Mouse (Mus musculus) limb, embryonic 15.5 days (tissue): Measurements from ENCODE around the gene Ctso. TPM values are rescaled to one million over a fixed set of nuclear protein-coding genes. Genes with fewer than 3 reads are reported as not detected.

Experiments used
- ATAC-seq: fragments of 200-750 bp; cut with Nextera tagmentation; 2 replicates; pipeline ENCODE4 v1.8.0; 2017; ENCODE audit warnings: low read depth, moderate TSS enrichment; ENCODE audit not compliant: insufficient number of reproducible peaks, low FRiP score, low TSS enrichment
- H3K27ac ChIP-seq: fragments of 300-500 bp; sonication (generic); 2 replicates; pipeline ENCODE4 v1.5.1; 2015; ENCODE audit warnings: moderate library complexity, mild to moderate bottlenecking, inconsistent platforms
- H3K27me3 ChIP-seq: fragments of 300-500 bp; sonication (generic); 2 replicates; pipeline ENCODE4 v1.6.1; 2015; ENCODE audit warnings: inconsistent platforms
- H3K36me3 ChIP-seq: fragments of 300-500 bp; sonication (generic); 2 replicates; pipeline ENCODE4 v1.6.1; 2015; ENCODE audit warnings: inconsistent platforms
- H3K4me1 ChIP-seq: fragments of 300-500 bp; sonication (generic); 2 replicates; pipeline ENCODE4 v1.6.1; 2015; ENCODE audit warnings: inconsistent platforms
- H3K4me2 ChIP-seq: fragments of 300-500 bp; sonication (generic); 2 replicates; pipeline ENCODE4 v1.6.1; 2015; ENCODE audit warnings: mild to moderate bottlenecking, inconsistent platforms
- H3K4me3 ChIP-seq: fragments of 300-500 bp; sonication (generic); 2 replicates; pipeline ENCODE4 v1.5.1; 2015; ENCODE audit warnings: mild to moderate bottlenecking, inconsistent platforms
- H3K9ac ChIP-seq: fragments of 300-500 bp; sonication (generic); 2 replicates; pipeline ENCODE4 v1.6.1; 2015; ENCODE audit warnings: inconsistent platforms
- H3K9me3 ChIP-seq: fragments of 300-500 bp; sonication (generic); 2 replicates; pipeline ENCODE4 v1.6.1; 2016; ENCODE audit warnings: inconsistent platforms
- WGBS: fragments of 180-500 bp; shearing (Covaris S2); methylation state at CpG from one replicate; pipeline ENCODE4 v1.1.7; 2015; 5-methylcytosine and 5-hydroxymethylcytosine counted together
- polyA plus RNA-seq: library from polyadenylated mRNA; unstranded; fragments of >200 nt; fragmentation: Nextera tagmentation; extraction: Ambion mirVana; gene quantifications from 2 replicates; pipeline ENCODE4 v1.2.1, GENCODE M21; 2015

The Ctso gene
- polyA plus RNA-seq, 1 experiment from 2014 or later: 12.1 TPM

DNA sequence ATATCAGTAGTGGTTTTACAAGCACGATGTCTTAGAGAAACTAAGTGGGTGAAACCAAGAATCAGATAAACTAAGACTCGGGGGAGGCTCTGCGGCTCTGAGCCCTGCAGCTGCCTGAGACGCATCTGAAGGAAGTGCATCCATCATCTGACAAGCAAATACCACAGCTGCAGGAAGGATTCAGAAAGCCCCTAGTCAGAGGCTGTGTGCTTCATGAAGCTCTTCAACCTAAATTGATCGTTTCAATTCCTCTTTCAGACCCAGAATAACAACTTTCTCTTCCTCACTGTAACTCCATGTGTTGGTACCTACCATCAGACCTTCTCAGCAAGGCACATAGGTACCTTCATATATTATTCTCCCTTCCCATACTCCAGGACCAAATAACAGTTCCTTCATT, 6.5 kb upstream of the Ctso start:
- H3K27me3 ChIP-seq: no peaks in the 10 kb centered on the region
- H3K4me1 ChIP-seq: no peaks in the 10 kb centered on the region
- H3K36me3 ChIP-seq: no peaks in the 10 kb centered on the region
- no peak overlapping the region for H3K9ac ChIP-seq
- ATAC-seq: no peak
- H3K4me2 ChIP-seq: no peak overlapping the region
- H3K4me3 ChIP-seq: no peak overlapping the region
- no peaks in the 10 kb centered on the region for H3K9me3 ChIP-seq
- 38% methylated on average over 5 of the region's 5 CpGs for WGBS
- H3K27ac ChIP-seq: no peak overlapping the region

DNA sequence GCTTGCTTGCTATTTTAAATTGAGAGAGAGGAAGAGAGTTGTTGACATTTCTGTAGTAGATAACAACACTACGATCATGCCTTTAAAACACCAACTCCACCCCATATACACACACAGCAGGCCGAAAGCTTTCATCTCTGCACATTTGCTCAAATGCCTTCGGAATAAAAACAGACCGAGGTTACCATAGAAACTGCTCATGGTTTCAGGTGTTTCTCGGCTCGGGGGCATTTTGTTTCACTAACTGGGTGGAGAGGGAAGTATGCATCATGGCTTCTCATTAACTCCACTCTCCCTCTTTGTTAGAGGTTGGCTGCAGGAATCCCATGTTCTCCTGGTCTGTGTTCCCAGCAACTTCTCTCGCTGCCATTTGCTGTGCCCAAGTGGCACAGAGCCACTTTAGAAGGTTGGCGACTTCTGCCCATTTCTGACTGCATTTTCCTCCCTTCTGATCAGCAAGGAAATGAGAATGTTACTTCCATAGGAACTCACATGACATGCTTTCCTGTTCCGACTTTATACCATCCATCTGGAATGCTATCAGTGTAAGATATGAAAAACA, 5.6 kb upstream of the Ctso start:
- Histone ChIP-seq H3K4me3 (no peak overlapping the region), H3K4me1 (no peaks in the 10 kb centered on the region), H3K27me3 (no peaks in the 10 kb centered on the region), H3K9ac (no peak overlapping the region), H3K36me3 (no peaks in the 10 kb centered on the region), H3K9me3 (no peaks in the 10 kb centered on the region), H3K4me2 (no peak overlapping the region), H3K27ac (no peak overlapping the region)
- 39% methylated on average over 9 of the region's 9 CpGs for WGBS
- ATAC-seq: no peak

DNA sequence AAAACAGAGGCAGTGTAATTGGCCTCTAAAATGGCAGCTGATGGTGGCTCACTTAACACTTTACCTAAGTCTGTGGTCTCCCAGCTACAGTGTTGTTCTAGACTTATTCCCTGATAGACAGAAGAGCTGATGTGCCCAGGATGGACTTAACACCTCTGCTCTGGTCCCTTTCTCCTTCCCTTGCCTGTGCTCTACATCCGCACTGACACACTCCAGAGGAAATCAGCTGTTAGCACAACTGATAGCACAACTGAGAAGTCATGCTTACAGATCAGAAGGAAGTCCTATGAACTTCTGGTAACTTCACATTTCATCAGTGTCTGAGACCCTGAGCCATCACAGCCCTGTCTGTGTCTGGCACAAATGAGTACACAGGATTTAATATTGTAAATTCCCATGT, 3.3 kb upstream of the Ctso start:
- Histone ChIP-seq H3K36me3 (no peaks in the 10 kb centered on the region), H3K4me3 (no peak overlapping the region), H3K9ac (no peak overlapping the region), H3K27ac (no peak overlapping the region), H3K27me3 (no peaks in the 10 kb centered on the region), H3K4me1 (0 out of 2 replicates have a peak, but pooled peaks cover 6% of the 10 kb centered on the region), H3K9me3 (no peaks in the 10 kb centered on the region), H3K4me2 (no peak overlapping the region)
- ATAC-seq: no peak
- WGBS: 96% methylated on average over 1 of the region's 1 CpGs

DNA sequence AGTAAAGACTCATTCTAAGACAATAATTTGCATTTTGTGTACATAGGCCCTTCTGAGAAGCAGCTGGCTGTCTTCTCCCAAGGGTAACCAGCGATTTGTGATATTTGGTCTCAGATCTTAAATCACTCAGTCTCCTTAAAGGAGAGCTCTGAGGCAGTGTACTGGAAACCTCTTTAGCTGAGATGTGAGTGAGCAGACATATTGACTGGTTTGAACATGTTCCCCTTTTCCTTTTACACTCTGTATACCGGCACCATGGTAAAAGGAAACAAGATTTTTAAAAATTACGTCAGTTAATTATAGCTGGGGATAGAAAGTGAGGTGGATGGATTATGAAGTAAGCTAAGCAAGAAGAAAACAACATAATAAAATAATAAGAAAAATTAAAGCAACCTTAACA, 706 bp upstream of the Ctso start:
- Histone ChIP-seq H3K4me1 (0 out of 2 replicates have a peak, but pooled peaks cover 6% of the 10 kb centered on the region), H3K36me3 (no peaks in the 10 kb centered on the region), H3K9ac (no peak overlapping the region), H3K27ac (no peak overlapping the region), H3K4me2 (no peak overlapping the region), H3K4me3 (no peak overlapping the region), H3K27me3 (no peaks in the 10 kb centered on the region), H3K9me3 (no peaks in the 10 kb centered on the region)
- 61% methylated on average over 3 of the region's 3 CpGs for WGBS
- ATAC-seq: no peak

DNA sequence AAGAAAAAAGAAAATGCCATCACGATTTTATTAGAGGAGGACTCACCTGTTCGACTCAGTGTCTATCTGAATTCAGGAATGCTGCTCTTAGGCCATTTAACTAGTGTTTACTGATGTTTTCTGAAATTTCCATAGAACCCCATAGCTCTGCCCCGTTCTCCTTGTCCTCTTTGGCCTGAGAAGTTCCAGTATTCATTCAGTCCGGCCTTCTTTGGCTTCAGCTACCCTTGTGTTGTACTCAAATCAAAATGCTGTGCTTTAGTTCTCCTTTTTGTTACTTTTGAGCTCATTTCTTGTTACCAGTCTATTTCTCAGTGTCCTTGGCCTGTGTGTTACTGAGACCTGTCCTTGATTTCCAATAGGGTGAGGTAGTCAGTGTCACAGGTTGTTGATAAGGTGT, 947 bp downstream of the Ctso start:
- Histone ChIP-seq H3K27me3 (no peaks in the 10 kb centered on the region), H3K4me2 (no peak overlapping the region), H3K36me3 (no peaks in the 10 kb centered on the region), H3K4me1 (0 out of 2 replicates have a peak, but pooled peaks cover 6% of the 10 kb centered on the region), H3K9ac (no peak overlapping the region), H3K4me3 (no peak overlapping the region), H3K27ac (no peak overlapping the region), H3K9me3 (no peaks in the 10 kb centered on the region)
- 81% methylated on average over 4 of the region's 4 CpGs for WGBS
- ATAC-seq: no peak

DNA sequence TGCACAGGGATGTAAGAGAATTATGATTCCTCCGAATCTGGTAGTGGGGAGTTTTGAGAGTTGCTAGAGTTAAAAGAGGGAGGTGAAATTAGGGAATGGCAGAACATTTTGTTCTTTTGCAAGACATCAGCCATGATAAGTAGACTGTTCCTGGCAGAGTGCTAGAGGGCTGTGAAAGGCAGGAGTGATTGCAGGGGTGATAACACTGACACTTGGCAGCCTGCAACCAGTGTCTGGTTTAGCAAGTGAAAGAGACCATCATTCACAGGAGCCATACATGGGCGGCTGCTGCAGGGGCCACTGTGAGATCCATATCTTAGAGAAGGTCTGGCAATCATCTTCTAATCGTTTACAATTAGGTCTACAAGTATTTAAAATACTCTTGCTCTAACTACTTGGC, 6.5 kb downstream of the Ctso start:
- no peaks in the 10 kb centered on the region for H3K36me3 ChIP-seq
- H3K27me3 ChIP-seq: no peaks in the 10 kb centered on the region
- no peaks in the 10 kb centered on the region for H3K9me3 ChIP-seq
- ATAC-seq: no peak
- H3K27ac ChIP-seq: no peak overlapping the region
- no peak overlapping the region for H3K4me3 ChIP-seq
- no peaks in the 10 kb centered on the region for H3K4me1 ChIP-seq
- H3K4me2 ChIP-seq: no peak overlapping the region
- no peak overlapping the region for H3K9ac ChIP-seq
- WGBS: 41% methylated on average over 3 of the region's 3 CpGs

DNA sequence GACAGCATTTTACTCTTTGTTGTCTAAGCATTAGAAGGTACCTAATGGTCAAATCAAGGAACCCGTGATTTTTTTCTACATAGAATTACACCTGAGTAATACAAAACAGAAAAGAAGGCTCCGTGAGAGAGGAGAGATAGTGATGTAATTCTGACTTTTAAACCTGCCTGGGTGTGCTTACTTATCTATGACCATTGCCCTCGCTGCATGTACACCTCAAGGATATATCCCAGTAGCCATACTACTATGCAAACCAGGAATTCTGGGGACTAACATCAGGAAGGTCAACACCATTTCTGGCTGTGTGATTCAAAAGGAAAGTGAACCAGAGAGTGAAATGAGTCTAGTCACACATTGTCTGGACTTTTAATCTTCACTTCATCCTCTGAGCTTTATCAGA, 9.9 kb downstream of the Ctso start:
- no peak overlapping the region for H3K4me2 ChIP-seq
- no peak overlapping the region for H3K27ac ChIP-seq
- no peak overlapping the region for H3K9ac ChIP-seq
- no peaks in the 10 kb centered on the region for H3K36me3 ChIP-seq
- no peak for ATAC-seq
- H3K27me3 ChIP-seq: no peaks in the 10 kb centered on the region
- H3K4me1 ChIP-seq: no peaks in the 10 kb centered on the region
- no peak overlapping the region for H3K4me3 ChIP-seq
- 89% methylated on average over 3 of the region's 3 CpGs for WGBS
- no peaks in the 10 kb centered on the region for H3K9me3 ChIP-seq

DNA sequence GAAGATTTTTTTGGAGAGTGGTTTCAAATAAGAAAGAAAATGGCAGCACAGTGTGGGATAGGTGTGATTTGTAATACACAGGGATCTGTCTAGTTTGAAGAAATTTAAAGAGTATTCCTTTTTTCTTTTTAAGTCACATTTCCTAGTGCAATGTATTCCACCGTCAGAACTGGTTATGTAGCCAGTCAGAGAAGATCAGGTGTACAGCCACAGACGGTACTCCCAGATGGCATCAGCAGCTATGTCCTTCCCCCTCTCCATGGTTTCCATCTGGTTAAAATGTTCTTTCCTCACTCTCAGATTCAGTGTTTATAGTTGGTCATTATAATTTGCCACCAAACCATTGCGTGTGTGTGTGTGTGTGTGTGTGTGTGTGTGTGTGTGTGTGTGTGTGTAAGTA, 10.7 kb downstream of the Ctso start:
- no peaks in the 10 kb centered on the region for H3K9me3 ChIP-seq
- 94% methylated on average over 3 of the region's 3 CpGs for WGBS
- H3K4me2 ChIP-seq: no peak overlapping the region
- H3K27ac ChIP-seq: no peak overlapping the region
- H3K9ac ChIP-seq: no peak overlapping the region
- no peak overlapping the region for H3K4me3 ChIP-seq
- no peaks in the 10 kb centered on the region for H3K4me1 ChIP-seq
- no peaks in the 10 kb centered on the region for H3K36me3 ChIP-seq
- ATAC-seq: no peak
- no peaks in the 10 kb centered on the region for H3K27me3 ChIP-seq

DNA sequence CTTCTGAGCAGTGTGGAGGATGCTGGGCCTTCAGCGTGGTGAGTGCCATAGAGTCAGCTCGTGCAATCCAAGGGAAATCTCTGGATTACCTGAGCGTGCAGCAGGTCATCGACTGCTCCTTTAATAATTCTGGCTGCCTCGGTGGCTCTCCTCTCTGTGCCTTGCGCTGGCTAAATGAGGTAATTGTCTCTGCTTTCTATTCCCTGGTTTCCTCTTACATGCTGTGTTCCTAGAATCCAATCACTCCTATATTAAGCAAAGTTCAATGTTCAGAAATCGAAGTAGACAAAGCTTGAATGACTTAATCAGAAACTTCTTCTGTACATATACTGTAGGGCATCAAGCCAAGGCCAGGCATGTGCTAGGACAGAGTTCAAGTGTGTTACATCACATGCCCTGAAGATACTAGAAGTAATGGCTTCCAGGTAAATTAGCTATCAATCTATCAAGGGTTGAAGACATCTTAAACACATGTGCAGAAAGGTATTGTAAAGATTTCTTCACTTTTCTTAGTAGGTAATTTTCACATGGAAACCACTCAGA, 12.5 kb downstream of the Ctso start:
- H3K4me3 ChIP-seq: no peak overlapping the region
- H3K9me3 ChIP-seq: no peaks in the 10 kb centered on the region
- H3K27me3 ChIP-seq: no peaks in the 10 kb centered on the region
- no peak for ATAC-seq
- 88% methylated on average over 7 of the region's 7 CpGs for WGBS
- no peak overlapping the region for H3K4me2 ChIP-seq
- no peaks in the 10 kb centered on the region for H3K36me3 ChIP-seq
- no peak overlapping the region for H3K27ac ChIP-seq
- H3K9ac ChIP-seq: no peak overlapping the region
- no peaks in the 10 kb centered on the region for H3K4me1 ChIP-seq

DNA sequence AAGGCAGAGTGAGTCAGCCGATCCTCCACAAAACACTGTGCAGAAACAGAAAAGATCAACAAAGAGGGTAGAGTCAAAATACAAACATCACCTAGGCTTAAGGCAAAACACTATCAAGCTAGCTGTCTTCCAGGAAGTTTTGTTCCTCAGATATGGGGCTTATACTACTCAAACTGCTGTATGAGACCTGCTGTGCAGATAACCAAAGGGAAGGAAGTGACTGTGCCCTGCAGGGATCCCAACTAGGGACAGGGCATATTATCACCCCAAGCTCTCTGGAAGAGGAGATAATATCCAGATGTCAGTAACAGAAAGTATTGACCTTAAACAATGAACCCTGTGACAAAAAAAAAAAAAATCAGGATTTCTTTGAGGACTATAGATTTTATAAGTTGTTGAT, 16.6 kb downstream of the Ctso start:
- H3K4me3 ChIP-seq: no peak overlapping the region
- no peaks in the 10 kb centered on the region for H3K4me1 ChIP-seq
- H3K27ac ChIP-seq: no peak overlapping the region
- H3K9me3 ChIP-seq: no peaks in the 10 kb centered on the region
- H3K36me3 ChIP-seq: no peaks in the 10 kb centered on the region
- H3K4me2 ChIP-seq: no peak overlapping the region
- H3K9ac ChIP-seq: no peak overlapping the region
- WGBS: 85% methylated on average over 1 of the region's 1 CpGs
- no peaks in the 10 kb centered on the region for H3K27me3 ChIP-seq
- ATAC-seq: no peak

DNA sequence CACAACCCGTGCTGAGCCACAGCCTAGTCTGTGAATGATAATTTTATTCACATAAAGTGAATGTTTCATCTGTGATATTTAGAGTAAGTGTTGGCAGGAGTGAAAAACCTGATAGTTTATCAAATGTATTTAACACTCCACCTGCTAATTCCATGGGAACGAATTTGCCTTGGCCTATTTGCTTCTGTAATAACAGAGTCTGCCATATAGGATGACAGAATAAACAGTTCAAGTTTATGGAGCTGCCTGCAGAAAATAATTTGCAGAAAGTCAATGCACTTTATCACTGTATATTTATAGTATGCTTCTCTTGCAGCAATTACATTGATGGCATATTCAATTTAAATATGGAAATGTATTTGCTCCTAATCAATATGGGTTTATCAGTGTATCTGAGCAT, 19.4 kb downstream of the Ctso start:
- Histone ChIP-seq H3K27me3 (no peaks in the 10 kb centered on the region), H3K36me3 (no peaks in the 10 kb centered on the region), H3K9ac (no peak overlapping the region), H3K4me1 (no peaks in the 10 kb centered on the region), H3K4me3 (no peak overlapping the region), H3K4me2 (no peak overlapping the region), H3K27ac (no peak overlapping the region), H3K9me3 (no peaks in the 10 kb centered on the region)
- ATAC-seq: no peak
- 69% methylated on average over 2 of the region's 2 CpGs for WGBS

DNA sequence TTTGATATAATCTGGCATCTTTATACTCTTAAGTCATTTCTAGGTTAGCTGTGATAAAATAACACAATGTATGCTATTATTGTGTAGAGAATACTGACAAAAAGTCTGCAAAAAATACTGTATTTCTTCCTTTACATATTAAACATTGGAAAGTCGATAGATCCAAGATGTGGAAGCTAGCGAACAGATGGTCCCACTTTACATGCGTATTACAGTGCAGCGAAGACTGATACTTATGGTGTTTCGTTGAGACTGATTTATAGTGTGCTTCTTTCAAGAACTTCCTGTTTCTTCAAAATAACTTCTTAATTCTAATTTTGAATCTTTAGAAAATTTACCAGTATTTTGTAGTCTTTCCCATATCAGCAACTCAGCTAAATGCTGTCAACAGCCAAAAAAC, 25.1 kb downstream of the Ctso start:
- ATAC-seq: no peak
- no peaks in the 10 kb centered on the region for H3K27me3 ChIP-seq
- no peaks in the 10 kb centered on the region for H3K36me3 ChIP-seq
- H3K4me3 ChIP-seq: no peak overlapping the region
- H3K4me2 ChIP-seq: no peak overlapping the region
- H3K4me1 ChIP-seq: no peaks in the 10 kb centered on the region
- 54% methylated on average over 5 of the region's 5 CpGs for WGBS
- H3K9ac ChIP-seq: no peak overlapping the region
- H3K27ac ChIP-seq: no peak overlapping the region
- no peaks in the 10 kb centered on the region for H3K9me3 ChIP-seq

DNA sequence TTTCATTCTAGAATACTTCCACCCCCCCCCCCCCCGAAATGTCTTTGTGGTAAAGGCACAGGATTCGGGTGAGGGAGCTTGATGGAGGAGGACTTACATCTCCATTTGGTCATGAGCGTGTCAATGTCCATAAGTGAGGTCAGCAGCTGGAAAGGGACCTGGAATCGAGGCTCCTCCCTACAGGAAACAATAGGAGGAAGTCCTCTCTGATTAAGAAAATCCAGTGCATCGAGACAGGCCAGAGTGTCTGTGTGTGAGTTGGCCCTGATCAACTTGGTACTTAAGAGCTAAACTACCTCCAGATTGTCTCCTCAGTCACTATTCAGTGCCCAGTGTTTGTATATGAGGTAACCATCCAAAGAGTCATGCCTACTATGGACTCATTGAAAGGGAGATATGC, 28.9 kb downstream of the Ctso start:
- Histone ChIP-seq H3K4me2 (no peak overlapping the region), H3K36me3 (no peaks in the 10 kb centered on the region), H3K9me3 (no peaks in the 10 kb centered on the region), H3K4me1 (no peaks in the 10 kb centered on the region), H3K9ac (no peak overlapping the region), H3K27ac (no peak overlapping the region), H3K4me3 (no peak overlapping the region), H3K27me3 (no peaks in the 10 kb centered on the region)
- WGBS: 74% methylated on average over 5 of the region's 5 CpGs
- no peak for ATAC-seq
